Mouse (Mus musculus): Measurements from ENCODE around the gene Itsn1.

Itsn1 gene

GRCm38 (mm10) chr16:91730446-91730845, 1.4 kb downstream of the Itsn1 start:
- no peak for DNase-seq (ENCODE audit: low spot score)

DNA sequence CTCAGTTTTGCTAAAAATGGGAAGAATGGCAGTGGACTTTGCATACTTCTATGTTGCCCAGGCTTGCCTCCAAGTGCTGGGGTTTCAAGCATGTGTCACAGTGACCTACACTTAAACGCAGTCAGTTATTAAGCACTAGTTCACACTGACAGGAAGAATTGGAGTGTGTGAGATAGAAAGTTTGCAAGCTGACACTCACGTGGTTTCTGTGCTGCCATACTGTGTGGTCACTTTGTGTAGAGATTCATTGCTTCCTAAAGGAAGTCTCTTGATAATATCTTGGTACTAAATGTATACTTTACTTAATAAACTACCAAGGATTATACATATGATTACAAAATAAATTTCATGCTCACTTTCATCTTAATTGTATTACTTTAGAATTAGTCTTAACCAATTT, 3.7 kb downstream of the Itsn1 start:
- no peak for DNase-seq (ENCODE audit: low spot score)

DNA sequence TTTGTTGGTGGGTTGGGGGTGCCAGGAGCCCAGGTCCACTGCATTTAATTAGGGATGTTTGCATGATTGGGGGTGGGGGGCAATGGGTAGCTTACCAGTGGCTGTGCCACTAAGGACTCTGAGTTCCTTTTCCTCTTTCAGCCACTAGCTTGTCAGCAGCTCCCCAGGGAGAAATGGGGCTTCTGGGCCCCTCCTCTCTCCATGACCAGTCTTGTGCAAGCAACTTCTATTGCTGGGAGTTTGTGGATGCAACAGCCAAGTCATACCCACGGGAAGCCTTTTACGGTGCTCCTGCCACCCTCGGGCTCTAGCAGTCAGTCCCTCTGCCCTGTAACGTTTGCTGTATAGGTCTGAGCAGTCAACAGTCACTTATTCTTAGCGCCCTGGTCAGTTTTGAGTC, 5.7 kb downstream of the Itsn1 start:
- no peak for DNase-seq (ENCODE audit: low spot score)

DNA sequence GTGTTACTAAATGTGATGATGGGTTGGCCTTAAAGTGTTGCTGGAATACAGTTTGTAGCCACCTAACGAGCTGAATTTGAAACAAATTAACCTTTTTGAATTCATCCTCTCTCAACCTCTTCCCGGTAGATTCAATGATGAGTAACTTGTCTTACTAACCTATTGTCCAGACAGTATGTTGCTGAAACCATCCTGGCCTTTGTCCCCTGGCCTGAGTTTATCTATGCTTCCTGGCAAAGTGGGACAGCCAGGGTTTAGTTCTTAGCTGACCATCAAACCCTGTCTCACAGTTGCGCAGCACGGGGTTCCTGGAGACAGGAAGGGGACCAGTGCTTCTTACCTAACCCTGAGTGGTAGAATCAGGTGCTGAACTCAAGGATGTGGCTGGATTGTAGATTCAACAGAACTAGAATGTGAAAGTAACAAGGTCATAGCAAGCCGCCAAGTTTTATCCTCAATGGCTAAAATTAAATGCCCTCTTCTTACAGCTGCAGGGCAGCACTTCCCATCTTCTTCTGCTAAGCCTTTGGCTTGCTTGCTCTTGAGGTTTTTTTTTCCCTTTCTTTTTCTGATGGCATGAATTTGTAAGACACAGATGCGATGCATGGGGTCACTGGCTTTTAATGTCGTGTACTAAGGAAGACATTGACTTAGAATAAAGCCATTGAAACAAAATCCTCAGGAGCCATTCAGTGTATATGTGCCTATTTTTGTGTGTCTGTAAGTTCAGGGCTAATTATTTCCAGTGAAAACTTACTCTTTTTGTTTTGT, 7.2 kb downstream of the Itsn1 start:
- DNase-seq (ENCODE audit: low spot score) = no peak

GRCm38 (mm10) chr16:91738505-91738904, 9.4 kb downstream of the Itsn1 start:
- DNase-seq (ENCODE audit: low spot score) = no peak

DNA sequence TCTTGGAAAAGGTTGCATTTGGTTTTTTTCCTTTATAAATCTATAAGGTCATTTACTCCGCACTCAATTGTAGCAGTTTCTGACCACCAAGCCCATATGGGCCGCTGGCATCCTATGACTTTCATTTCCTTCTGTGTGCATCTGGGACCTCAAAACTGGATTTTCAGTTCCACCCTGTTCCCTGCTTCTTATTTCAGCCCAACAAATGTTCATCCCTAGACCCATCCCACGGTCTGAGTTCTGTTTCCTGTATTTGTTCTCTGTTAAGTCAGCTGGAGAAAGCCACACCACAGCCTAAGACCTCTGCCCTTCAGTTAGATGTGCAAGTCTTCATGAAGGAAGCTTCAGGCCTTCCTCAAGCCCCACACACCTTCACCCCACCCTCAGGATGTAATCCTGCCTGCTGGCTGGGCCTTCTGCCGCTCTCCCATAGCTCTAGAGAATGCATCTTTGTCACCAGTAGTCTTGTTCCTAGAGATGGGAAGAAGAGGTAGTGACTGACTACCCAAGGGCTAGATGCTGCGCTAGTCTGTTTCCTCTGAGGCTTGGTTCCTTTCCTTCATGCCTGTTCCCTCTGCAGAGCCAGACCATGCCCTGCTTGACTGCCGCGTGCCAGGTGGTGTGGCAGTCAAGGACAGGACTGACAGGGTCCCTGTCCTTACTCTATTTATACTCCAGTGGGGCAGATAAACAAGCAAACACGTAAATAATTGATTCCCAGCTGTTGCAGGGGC, 11.3 kb downstream of the Itsn1 start:
- DNase-seq (ENCODE audit: low spot score) = no peak

- no peak for DNase-seq (ENCODE audit: low spot score)
Measured at GRCm38 (mm10) chr16:91740918-91741255, 11.8 kb downstream of the Itsn1 start.

DNA sequence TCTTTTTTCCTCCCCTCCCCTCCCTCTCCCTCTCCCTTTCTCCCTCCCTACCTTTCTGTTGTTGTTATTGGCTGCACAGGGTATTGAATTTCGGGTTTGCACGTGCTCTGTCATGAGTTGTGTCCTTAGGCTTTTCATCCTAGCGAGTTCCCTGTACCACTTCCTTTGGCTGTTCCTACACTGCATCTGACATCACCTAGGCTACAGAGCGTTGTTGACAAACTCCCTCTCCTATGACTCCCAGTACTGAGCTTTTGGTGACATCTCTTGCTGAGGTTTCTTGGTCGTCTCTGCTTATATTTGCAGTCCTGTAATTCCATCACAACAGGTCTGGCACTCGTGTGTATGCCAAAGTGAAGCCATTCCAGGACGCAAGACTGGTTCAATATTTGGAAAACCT, 14.0 kb downstream of the Itsn1 start:
- DNase-seq (ENCODE audit: low spot score) = no peak

DNA sequence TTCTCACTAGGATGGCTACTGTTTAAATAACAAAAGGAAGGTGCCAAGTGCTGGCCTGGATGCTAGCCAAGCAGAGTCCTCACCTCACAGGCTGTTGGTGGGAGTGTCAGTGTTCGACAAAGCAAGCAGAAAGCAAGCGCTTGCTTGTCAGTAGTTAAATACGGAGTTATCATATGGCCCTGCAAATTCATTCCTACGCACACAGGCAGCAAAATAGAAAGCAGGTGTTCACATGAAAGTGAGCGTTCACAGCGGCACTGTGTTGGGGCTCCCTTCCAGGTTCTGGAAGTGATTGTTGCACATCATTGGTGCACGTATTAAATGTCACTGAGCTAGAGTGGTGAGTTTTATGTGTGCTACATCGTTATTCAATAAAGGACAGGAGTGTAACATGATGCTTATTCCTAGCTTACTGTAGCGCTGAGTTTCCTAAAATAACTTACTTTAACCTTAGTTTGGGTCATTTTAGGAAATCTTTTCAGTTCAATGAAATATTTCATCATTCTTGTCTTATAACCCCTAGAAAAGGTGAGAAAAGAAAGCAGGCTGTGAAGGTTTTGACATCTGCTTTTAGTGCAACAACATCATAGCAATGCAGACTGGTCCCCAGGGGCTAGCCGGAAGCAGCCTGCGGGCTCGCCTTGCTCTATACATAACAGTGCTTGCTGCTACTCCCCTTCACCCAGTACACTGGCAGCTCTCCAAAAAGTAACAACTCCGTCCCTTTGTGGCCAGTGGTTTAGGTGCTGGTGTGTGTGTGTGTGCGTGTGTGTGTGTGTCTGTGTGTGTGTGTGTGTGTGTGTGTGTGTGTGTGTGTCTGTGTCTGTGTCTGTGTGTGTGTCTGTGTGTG, 17.2 kb downstream of the Itsn1 start:
- DNase-seq (ENCODE audit: low spot score) = no peak

GRCm38 (mm10) chr16:91747567-91747966, 18.5 kb downstream of the Itsn1 start:
- DNase-seq (ENCODE audit: low spot score) = no peak

GRCm38 (mm10) chr16:91751644-91752385, 22.7 kb downstream of the Itsn1 start:
- no peak for DNase-seq (ENCODE audit: low spot score)

- no peak for DNase-seq (ENCODE audit: low spot score)
Measured at GRCm38 (mm10) chr16:91753611-91754010, 24.5 kb downstream of the Itsn1 start.

DNA sequence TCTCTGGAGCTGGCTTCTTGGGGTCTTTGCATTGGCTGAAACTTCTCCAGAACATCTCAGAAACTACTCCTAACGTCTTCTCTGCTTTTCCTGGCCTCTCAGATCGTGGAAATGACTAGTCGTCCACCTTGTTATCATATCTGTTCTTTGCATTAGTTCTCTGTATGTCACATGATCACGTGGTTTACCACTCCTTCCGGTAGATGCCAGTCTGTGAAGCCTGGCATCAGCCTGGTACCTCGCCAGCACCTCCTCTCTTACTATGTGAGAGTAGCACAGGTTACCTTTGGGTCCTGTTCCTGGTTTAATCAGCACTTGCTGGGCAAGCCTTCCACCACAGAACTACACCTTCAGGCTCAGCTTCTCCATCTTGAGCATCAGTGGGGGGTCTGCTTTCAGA, 25.9 kb downstream of the Itsn1 start:
- no peak for DNase-seq (ENCODE audit: low spot score)

DNA sequence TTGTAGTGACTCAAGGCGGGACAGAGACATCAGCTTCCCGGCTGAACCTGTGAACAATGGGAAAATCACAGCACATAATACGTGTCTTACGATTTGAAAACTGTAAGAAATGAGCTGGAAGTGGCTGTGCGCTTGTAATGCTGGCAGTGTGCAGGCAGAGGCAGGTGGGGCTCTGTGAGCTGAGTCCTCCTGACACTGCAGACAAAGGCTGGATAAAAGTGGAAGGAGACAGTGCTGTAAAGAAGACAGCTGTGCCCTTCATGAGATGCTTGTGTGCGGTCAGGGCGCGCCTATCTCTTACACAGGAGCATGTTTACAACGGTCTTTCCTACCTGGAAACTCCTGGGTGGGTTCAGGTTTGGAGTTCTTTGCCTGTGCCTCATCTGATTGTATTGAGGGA, 32.1 kb downstream of the Itsn1 start:
- no peak for DNase-seq (ENCODE audit: low spot score)

GRCm38 (mm10) chr16:91761761-91762160, 32.7 kb downstream of the Itsn1 start:
- no peak for DNase-seq (ENCODE audit: low spot score)

DNA sequence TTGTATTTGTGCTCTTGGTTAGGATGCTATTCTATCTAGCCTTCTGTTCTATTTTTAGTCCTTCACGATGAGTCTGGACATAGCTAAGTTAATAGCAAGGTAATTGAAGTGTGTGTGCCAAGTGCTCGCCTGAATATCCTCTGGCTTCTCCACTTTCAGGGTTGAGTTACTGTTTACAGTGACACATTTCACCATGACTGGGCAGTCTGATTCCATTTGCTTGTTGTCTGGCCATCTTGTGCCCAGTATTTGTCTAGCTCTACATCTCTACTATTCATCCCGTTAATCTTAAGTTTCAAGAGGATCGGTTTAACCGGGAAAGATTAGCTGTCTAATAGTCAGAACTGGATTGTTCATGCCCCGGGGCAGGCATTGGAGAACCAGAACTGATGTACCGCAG, 33.4 kb downstream of the Itsn1 start:
- DNase-seq (ENCODE audit: low spot score) = no peak

DNA sequence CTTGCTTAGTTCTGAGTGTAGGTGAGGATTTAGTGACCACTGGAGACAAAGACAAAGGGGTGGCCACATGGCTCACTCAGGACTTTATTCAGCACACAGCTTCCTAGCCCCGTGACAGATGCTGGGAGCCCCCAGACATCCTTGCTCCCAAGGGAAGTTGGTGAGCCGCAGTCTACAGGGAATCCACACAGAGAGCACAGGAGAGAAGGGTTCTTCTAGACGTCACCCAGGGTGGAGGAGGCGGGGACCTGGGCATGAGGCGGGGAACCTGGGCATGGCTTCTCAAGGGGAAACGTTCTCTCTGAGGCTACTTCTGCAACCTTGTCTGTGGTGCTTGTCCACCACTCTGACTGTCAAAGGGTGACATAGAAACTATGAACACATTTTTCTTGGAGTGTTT, 34.9 kb downstream of the Itsn1 start:
- no peak for DNase-seq (ENCODE audit: low spot score)

DNA sequence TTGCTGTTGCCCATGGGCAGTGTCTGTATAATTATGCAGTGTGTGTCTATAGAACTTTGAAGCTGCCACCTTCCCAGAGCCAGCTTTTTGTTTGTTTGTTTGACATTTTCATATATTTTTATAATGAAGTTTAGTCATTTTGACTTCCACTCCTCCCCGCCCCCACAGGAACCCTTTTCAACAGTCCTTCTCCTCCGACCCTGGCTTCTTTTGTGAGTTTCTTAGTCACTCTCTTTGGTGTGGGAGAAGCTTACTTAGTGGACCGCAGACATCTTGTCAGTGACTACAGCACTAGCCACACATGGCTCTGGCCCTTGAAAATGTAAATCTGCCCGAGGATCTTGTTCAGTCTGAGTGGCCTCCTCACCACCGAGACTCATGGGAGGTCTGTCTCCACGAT, 35.3 kb downstream of the Itsn1 start:
- DNase-seq (ENCODE audit: low spot score) = no peak

DNA sequence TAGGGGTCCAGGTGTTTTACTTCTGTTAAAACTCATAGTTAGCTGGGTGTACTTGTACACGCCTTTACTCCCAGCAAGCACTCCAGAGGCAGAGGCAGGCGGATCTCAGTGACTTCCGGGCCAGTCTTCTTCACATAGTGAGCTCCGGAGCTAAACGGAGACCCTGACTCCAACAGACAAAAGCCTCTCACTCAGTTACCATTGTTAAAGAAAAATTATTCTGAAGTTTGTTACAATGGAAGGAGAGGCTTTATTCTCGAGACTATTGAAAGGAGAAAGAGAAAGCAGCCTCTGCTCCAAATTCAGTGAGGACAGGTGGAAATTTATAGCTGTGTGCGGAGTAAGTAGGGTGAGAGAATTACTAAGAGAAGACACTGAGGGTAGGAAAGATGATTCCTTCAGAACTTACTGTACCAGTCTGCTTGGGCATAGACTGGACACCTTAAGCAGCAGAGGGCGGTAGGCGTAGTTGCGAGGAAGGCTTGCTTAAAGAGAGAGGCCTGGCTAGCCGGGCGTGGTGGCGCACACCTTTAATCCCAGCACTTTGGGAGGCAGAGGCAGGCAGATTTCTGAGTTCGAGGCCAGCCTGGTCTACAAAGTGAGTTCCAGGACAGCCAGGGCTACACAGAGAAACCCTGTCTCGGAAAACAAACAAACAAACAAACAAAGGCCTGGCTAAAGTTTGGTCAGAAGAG, 36.2 kb downstream of the Itsn1 start:
- no peak for DNase-seq (ENCODE audit: low spot score)

DNA sequence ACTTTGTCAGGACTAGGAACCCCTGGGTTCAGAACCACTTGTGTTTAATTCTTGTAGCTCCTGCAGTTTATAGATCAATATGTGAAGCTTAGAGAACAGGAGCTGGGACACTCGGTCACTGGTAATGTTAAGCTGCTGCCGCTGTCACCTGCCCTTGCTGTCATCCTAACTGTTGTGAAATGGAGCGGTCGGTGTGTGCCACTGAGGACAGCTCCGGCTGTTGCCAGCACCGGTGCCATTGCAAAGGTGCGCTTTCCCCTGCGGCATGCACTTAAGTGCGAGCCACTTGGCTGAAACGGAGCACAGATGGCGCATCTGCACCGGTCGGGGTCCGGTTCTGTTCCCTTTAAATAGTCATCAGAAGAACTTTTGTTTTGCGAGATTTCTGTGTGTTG, 36.7 kb downstream of the Itsn1 start:
- DNase-seq (ENCODE audit: low spot score) = no peak

DNA sequence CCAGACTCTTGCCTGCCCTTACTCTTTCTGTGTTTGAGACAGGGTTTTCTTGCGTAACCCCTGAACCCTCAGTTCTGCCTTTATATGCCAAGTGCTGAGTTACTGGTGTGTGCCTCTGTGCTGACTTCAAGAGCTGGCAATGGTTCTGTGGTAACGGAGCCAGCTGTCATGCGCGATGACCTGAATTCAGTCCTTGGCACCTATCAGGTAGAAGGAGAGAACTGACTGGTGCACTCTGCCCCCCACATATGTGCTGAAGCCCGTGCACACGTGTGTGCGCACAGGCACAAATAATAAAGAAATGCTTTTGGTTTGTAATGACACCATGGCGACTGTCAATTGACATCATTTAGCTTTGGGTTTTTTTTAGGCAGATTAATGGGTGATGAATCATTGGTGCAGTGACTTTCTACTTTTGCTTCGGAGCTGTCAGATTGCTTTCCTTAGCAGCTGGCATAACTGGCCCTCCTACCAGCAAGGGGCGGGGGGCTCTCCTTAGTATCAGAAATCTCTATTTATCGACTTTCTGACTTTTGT, 38.2 kb downstream of the Itsn1 start:
- no peak for DNase-seq (ENCODE audit: low spot score)

All from ovary, postnatal 14 days (tissue).